Mouse (Mus musculus): ENCODE data around the gene Slain2.

Slain2 gene

DNA sequence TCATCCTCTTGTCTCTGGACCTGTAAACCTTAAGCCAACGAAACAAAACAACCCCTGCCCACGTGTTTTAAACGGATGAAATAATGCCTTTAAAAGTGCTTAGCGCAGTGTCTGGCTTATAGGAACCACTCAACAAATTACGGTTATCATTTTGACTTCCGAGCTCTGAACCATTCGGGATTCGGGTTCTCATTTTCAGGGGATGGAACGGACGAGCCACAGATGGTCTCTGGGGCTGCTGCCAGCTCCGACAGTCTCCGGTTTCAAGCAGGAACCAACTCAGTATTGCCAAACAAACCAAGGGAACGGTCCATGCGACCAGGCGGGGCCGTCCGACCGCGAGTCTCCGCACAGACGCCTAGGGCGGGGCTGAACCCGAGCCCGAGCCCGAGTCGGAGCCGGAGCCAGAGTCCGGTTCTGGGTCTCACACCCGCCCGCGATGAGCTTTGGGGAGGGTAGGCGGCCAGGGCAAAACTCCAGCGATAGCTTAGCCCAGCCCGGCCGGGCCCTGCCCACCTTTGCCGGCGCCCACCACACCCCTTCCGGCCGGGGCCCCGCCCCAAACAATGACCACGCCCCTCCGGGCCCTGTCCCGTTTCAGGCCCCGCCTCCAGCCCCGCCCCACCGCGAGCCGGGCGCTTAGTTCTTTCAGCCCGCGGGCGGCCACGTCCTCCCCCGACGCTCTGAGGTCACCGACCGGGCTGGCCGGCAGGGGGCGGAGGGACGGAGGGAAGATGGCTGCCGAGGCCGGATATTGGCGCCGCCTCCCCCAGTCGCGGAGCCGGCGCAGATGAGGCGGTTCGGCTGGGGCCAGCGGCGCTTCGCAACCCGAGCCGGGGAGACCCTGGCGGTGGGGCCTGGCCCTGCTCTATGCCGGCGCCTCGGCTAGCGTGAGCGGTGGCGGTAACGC is at the start of gene Slain2:
Gene Slain2 (plus strand): TSS at position 657 of the 910 bp plus-strand sequence.
- peak; percentile 100 for DNase-seq (ENCODE audit: extremely low spot score)

- no peak for DNase-seq (ENCODE audit: extremely low spot score)
Measured at GRCm38 (mm10) chr5:72864654-72865178, 49.4 kb upstream of the Slain2 start.

GRCm38 (mm10) chr5:72866260-72866905 is 47.7 kb upstream of the Slain2 start:
- DNase-seq (ENCODE audit: extremely low spot score): no peak

DNA sequence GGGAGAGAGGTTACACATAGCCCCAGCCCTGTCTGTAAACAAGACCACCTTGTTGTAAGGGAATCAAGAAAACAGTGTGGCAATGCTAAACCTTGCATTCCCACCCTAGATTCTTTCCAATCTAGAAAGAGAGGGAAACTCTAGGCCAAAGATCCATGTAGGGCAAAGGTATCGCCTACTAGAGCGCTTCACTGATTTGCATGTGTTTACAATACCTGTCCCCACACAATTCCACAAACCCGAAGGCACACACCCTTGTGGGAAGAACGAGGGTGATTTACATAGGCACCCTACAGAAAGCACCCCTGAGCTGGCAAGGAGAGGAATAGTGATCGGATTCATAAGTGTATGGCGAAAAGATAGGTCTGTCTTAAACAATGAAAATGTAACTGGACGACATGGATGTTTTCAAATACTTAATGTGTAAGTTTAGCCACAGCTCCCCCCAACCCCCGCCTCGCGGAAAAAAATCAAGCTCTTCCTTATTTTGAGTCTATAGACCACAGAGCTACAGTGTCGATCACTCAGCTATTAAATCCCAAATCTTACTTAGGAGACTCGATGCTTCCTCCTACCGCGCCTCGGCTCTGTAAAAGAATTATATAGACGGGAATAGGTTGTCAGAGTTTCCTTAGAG is 47.0 kb upstream of the Slain2 start:
- DNase-seq (ENCODE audit: extremely low spot score): no peak

GRCm38 (mm10) chr5:72868091-72868875 is 45.8 kb upstream of the Slain2 start, which contains the start of gene Tec:
Tec (minus strand) TSS chr5:72868483.
- DNase-seq (ENCODE audit: extremely low spot score): peak; percentile 94

- DNase-seq (ENCODE audit: extremely low spot score): no peak
Measured at GRCm38 (mm10) chr5:72869779-72870608, 44.1 kb upstream of the Slain2 start.

DNA sequence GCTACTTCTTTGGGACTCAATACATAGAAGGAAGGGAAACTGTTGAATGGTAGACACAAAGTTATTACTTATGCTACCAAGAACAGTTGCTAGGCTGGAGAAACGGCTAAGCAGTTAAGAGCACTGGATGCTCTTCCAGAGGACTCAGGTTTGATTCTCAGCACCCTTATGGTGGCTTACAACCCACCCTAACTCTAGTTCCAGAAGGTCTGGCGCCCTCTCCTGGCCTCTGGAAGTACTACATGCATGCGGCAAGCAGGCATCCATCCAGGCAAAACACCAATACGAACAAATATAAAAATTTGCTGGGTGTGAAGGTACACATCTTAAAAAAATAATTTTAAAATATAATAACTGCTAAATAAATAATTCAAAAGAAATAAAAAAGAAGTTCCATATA is 43.0 kb upstream of the Slain2 start:
- no peak for DNase-seq (ENCODE audit: extremely low spot score)

GRCm38 (mm10) chr5:72879736-72880135 is 34.4 kb upstream of the Slain2 start:
- DNase-seq (ENCODE audit: extremely low spot score): no peak

DNA sequence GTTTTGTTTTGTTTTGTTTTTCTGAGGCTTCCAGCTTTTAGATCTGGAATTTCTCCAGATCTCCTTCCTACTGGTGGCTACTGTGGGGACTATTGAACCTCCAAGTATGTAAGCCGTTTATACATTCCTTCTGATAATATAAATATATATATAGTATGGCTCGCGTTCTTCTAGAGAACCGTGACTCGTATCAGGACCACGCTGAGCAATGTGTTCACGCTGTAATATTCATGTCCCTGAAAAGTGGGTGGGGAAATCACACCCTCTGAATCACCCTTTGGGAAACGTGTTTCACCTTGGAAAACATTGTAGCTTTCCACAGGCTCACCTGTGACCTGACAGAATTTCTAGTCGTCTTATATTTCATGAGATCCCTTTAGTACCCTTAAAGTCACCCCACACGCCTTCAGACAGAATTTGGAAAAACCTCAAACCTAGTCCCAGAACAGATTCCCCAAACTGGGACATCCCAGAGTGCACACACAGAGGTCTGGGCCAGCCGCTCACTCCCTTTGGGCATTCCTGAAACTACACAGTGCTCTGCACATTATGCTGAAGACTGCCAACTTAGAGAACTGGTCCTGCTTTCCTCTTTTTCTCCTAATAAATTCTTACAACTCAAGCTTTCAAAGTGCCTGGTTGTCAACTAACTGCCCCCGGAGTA is 32.2 kb upstream of the Slain2 start:
- no peak for DNase-seq (ENCODE audit: extremely low spot score)

GRCm38 (mm10) chr5:72882412-72882765 is 31.7 kb upstream of the Slain2 start:
- no peak for DNase-seq (ENCODE audit: extremely low spot score)

DNA sequence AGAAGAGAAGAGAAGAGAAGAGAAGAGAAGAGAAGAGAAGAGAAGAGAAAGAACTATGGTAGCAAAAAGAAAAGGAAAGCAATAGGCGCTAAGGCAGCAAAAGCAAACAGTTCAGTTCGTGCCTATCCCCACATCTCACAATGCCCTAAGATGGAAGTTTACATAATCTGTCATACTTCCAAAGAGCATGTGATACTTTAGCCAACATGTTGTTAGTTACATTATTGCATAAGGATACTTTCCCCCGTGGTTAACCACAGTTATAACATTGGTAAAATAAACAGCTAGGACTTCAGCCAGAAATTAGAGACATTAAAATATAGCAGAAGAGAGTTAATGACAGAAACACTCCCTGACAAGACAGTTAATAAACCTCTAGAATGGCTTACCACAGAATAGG is 30.4 kb upstream of the Slain2 start:
- no peak for DNase-seq (ENCODE audit: extremely low spot score)

GRCm38 (mm10) chr5:72886458-72887222 is 27.5 kb upstream of the Slain2 start:
- no peak for DNase-seq (ENCODE audit: extremely low spot score)

- DNase-seq (ENCODE audit: extremely low spot score): no peak
Measured at GRCm38 (mm10) chr5:72888260-72888659, 25.8 kb upstream of the Slain2 start.

DNA sequence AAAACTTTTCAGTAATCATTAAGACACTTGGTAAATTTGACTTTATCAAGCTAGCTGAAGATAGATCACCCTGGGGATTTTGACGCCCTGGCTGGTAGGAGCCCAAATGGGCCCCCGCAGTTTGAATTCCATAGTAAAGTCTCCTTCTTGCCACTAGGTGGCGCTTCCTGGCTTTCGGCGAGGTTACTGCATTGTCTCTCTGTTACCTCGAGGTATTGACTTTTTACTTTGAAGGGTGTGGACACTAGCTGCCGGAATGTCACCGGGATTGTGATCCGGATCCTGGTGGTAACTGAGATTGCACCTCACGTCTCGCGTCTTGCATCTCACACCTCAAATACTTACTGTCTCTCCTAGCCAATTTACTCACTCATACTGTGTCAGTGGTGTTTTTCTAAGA is 22.6 kb upstream of the Slain2 start:
- DNase-seq (ENCODE audit: extremely low spot score): peak; percentile 57

DNA sequence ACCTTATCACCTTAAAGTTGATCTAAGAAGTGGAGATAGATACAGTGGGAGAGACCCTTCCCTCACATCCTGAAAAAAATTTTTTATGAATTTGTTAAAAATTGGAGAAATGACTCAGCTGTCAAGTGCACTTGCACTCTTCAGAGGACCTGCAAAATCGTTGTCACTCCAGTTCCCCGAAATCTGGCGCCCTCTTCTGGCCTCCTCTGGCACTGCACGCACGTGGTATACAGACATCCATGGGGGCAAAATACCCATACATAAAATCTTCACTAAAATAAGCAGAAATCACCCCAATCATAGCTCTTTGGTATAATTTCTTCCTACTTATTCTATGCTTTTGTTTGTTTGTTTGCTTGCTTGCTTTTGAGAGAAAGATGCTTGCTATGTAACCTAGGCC is 20.1 kb upstream of the Slain2 start:
- no peak for DNase-seq (ENCODE audit: extremely low spot score)

DNA sequence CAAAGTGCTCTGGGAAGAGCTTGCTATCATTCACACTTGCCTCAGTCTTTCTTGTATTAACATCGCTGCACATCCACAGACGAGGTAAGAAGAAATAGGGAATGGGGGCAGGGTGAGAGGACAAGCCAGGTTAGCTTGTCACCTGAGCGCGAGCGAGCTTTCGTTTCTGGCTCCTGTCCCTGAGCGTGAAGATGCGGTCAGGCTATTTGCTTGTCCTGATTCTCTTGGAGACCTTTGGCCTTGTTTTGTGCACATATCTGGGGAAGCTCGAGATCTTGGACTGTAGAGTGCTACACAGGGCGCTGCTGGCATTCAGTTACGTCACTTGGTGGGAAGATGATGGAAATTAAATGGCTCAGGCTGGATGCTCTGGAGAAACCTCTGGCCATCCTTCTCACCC is 18.8 kb upstream of the Slain2 start:
- no peak for DNase-seq (ENCODE audit: extremely low spot score)

DNA sequence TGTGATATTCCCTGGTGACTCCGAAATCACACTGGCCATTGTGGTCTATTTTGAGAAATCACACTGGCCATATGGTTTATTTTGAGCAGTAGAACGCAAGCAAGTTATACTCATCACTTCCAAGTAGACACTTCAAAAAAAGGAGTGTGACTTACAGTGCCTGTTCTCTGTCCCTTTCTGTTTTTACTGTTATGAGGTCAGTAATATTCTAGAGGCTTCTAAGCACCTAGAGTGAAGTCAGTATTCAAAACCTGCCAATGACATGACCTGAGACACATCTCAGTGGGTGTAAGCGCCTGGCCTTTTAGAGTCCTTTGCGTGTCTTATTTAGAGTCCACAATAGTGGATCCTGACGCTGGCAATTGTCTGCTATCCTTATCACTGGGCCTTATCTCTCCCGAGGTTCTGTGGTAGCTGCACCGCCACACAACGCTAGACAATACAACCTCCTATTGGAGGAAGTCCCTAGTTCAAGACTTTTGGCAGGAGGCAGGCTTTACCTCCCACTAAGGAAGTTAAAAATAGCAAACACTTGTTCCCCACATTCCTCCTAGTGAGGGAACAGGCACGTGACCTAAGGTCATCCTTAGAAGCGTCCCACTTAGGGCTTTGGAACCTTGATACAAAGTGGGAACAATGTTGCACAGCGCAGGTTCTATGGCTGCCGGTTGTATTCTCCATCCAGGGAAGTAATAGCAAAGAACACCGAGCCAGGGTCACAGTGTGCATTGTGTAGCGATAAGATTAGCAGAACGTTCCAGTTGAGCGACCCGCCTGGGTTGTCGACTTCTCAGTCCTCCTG is 17.4 kb upstream of the Slain2 start:
- no peak for DNase-seq (ENCODE audit: extremely low spot score)

- DNase-seq (ENCODE audit: extremely low spot score): no peak
Measured at GRCm38 (mm10) chr5:72897998-72898397, 16.1 kb upstream of the Slain2 start.

GRCm38 (mm10) chr5:72899255-72899654 is 14.8 kb upstream of the Slain2 start:
- DNase-seq (ENCODE audit: extremely low spot score): no peak
